Mouse (Mus musculus) bone marrow, adult 2 months (tissue): ENCODE data around the gene Klf8. TPM values are rescaled to one million over a fixed set of nuclear protein-coding genes. Genes with fewer than 3 reads are reported as not detected.
"Not testable (repeated sequence)": the region's sequence is repeated elsewhere in the genome, so short reads cannot be mapped to it uniquely, and the experiment has no call there.

ENCODE experiments used
- H3K27ac ChIP-seq: fragments of 200-500 bp; 2 replicates; pipeline ENCODE4 v1.5.1; 2012; ENCODE audit warnings: low read depth, mild to moderate bottlenecking, control low read depth, inconsistent platforms, low read length; ENCODE audit not compliant: control insufficient read depth, poor library complexity, insufficient read depth
- H3K4me1 ChIP-seq: fragments of 200-500 bp; 2 replicates; pipeline ENCODE4 v1.6.1; 2011; ENCODE audit warnings: low read length; ENCODE audit not compliant: control insufficient read depth, insufficient read depth
- H3K4me3 ChIP-seq: fragments of 200-500 bp; replicated peaks from 2 replicates; pipeline ENCODE3; 2011; ENCODE audit warnings: mild to moderate bottlenecking, low read depth, low read length, control low read depth; ENCODE audit not compliant: control insufficient read depth
- CTCF ChIP-seq: fragments of 200-500 bp; IDR thresholded peaks from 2 replicates; pipeline ENCODE4 v1.5.1; 2011; ENCODE audit warnings: low read length, control low read depth; ENCODE audit not compliant: control insufficient read depth, insufficient read depth
- POLR2A ChIP-seq: fragments of 200-500 bp; IDR thresholded peaks from 2 replicates; pipeline ENCODE4 v1.6.1; 2011; ENCODE audit warnings: low read depth, mild to moderate bottlenecking, control low read depth, low read length, borderline replicate concordance; ENCODE audit not compliant: control insufficient read depth
- WGBS: fragments of 180-500 bp; shearing (Covaris S2); methylation state at CpG from one replicate; pipeline ENCODE4 v1.1.7; 2018; 5-methylcytosine and 5-hydroxymethylcytosine counted together
- polyA plus RNA-seq: library from polyadenylated mRNA; stranded (reverse); fragments of >200 nt; gene quantifications from 2 replicates; pipeline ENCODE4 v1.2.4, GENCODE M21; 2011; ENCODE audit warnings: low replicate concordance; ENCODE audit not compliant: missing spikeins, insufficient read depth, insufficient read length

The Klf8 gene
- polyA plus RNA-seq, 1 experiment = 1.0 TPM

DNA sequence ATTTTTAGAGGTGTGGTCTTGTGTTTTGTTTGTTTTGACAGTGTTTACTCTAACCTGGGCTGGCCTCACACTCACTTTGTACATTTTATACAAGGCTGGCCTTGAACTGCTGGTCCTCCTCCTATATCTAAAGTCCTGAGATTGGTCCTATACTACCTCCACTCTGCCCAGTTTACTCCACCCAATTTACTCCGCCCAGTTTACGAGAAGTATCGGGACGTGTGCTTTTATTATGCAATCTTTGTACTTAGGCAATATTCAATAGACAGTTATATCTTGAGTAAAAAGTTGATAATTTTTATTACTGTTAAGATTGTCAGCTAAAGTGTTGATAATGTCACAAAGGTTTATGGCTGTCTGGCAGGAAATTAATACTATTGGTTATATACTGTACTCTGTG is 74.1 kb downstream of the Klf8 start:
- H3K4me1 ChIP-seq = no peaks in the 10 kb centered on the region
- no peak overlapping the region for H3K4me3 ChIP-seq
- no peak overlapping the region for H3K27ac ChIP-seq
- TF ChIP-seq CTCF = no peak
- TF ChIP-seq POLR2A = no peak
- WGBS = 70% methylated on average over 4 of the region's 4 CpGs

GRCm38 (mm10) chrX:153323105-153323504 is 85.8 kb downstream of the Klf8 start:
- TF ChIP-seq CTCF (no peak), POLR2A (no peak)
- Histone ChIP-seq H3K27ac (no peak overlapping the region), H3K4me3 (no peak overlapping the region), H3K4me1 (no peaks in the 10 kb centered on the region)
- 61% methylated on average over 3 of the region's 3 CpGs for WGBS

GRCm38 (mm10) chrX:153334140-153334539 is 96.9 kb downstream of the Klf8 start:
- H3K4me3 ChIP-seq, H3K27ac ChIP-seq: not testable (repeated sequence)
- WGBS = 64% methylated on average over 3 of the region's 3 CpGs

GRCm38 (mm10) chrX:153359331-153360215 is 122.3 kb downstream of the Klf8 start:
- H3K4me1 ChIP-seq = no peaks in the 10 kb centered on the region; the same call in 1 of the 2 replicates
- TF ChIP-seq CTCF (0 out of 2 replicates have a peak, but pooled peaks have one; percentile 7), POLR2A (no peak)
- H3K27ac ChIP-seq = peak overlapping the region; percentile 31; the same call in 1 of the 2 replicates
- peak overlapping the region; percentile 64 for H3K4me3 ChIP-seq
- WGBS = 12% methylated on average over 42 of the region's 43 CpGs

More at GRCm38 (mm10) chrX:153334140-153334539, 96.9 kb downstream of the Klf8 start:
- H3K4me1 ChIP-seq = not testable (repeated sequence)

GRCm38 (mm10) chrX:153360216-153360590 is 122.9 kb downstream of the Klf8 start:
- peak overlapping the region; percentile 64 for H3K4me3 ChIP-seq
- no peaks in the 10 kb centered on the region; the same call in 1 of the 2 replicates for H3K4me1 ChIP-seq
- WGBS = 17% methylated on average over 15 of the region's 15 CpGs
- H3K27ac ChIP-seq = peak overlapping the region; percentile 31; the same call in 1 of the 2 replicates
- TF ChIP-seq CTCF = no peak
- TF ChIP-seq POLR2A = no peak

DNA sequence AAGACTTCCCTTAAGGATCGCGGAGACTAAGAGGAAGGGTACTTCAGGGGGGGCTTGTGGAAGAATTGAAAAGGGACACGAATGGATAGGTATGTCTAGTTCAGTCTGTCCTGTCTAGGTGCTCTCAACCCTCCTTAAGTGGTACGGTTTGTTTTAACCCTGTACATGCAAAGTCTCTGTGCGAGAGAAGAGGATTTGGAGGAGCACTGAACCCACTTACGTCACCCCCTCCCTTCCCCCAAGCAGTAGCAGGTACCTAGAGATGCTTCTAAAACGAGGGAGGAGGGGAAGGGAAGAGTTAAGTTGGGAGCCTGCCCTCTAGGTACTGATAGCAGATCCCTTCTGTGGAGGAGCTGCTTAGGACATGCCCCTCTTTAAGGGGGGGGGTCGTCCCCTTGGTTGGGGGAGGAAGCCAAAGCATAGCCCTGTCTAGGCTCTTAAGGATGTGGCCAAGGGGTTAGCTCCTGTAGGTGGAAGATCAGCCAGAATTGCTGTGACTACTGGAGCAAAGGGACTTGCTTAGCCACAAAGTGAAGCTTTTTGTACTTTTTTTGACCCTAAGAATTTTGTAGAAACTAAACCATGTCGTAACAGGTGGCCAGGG is 123.5 kb downstream of the Klf8 start:
- H3K27ac ChIP-seq = no peak overlapping the region
- no peak overlapping the region for H3K4me3 ChIP-seq
- 23% methylated on average over 9 of the region's 9 CpGs for whole genome bisulfite sequencing
- H3K4me1 ChIP-seq = no peaks in the 10 kb centered on the region; the same call in 1 of the 2 replicates
- TF ChIP-seq POLR2A (no peak), CTCF (no peak)

DNA sequence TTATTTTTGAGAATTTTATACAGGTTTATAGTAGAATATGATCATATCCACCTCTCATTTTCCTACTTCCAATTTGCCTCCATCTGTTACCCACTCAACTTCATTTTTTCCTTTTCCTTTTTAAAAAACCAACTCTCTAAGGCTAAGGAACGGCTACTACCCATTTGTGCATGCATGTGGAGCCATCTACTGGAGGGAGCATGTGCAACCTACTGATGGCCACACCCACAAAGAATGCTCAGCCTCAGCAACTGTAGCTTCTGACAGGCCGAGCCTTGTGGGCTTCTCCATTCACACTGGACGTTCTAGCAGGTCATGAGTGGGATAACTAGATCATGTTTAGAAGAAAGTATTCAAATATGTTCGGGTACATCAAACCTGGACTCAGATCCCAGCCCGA is 129.5 kb downstream of the Klf8 start:
- H3K27ac ChIP-seq = no peak overlapping the region
- 31% methylated on average over 5 of the region's 5 CpGs for WGBS
- no peak overlapping the region for H3K4me3 ChIP-seq

DNA sequence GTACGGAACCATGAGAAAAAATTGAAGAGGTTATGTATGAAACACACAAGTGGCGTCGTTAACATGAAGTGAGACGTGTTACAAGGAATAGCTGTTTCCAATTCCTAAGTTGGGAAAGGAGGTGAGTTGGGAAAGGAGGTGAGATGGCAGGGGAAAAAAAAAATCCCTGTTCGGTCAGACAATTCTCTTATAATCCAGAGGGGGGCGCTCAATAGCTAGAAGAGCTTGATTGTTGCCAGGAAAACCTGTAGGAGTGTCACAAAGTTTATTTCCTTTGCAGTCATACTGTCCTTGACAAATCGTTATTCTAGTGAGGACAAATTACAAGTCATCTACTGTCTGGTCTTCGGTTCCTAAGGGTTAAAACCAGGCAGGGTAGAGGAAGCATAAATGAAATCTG is 132.5 kb downstream of the Klf8 start:
- Histone ChIP-seq H3K4me1 (no peaks in the 10 kb centered on the region), H3K4me3 (no peak overlapping the region), H3K27ac (no peak overlapping the region)
- TF ChIP-seq POLR2A = no peak
- no peak for TF ChIP-seq CTCF
- 36% methylated on average over 8 of the region's 8 CpGs for WGBS

More for the DNA sequence above, 129.5 kb downstream of the Klf8 start:
- H3K4me1 ChIP-seq = no peaks in the 10 kb centered on the region
- TF ChIP-seq POLR2A (no peak), CTCF (peak; percentile 59)

DNA sequence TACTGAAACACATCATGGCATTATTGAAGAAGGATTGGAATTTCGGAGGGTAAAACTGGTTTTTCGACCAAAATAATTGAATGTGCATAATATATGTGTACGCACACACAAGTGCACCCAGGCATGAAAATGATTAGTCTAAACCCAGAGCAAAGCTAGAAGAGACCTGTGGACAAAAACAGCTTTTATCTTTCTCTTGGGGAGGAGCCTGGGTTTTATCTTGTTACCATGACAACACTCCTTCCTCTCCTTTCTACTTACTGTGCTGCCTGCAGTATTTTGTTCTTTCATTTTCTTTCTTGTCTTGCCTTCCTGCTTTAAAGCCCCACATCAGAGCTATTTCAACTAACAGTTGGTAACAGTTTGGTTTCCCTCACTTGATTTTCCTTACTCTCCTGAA is 137.8 kb downstream of the Klf8 start:
- H3K4me3 ChIP-seq = no peak overlapping the region
- H3K4me1 ChIP-seq = no peaks in the 10 kb centered on the region
- no peak for TF ChIP-seq POLR2A
- TF ChIP-seq CTCF = no peak
- H3K27ac ChIP-seq = no peak overlapping the region
- WGBS = 85% methylated on average over 3 of the region's 3 CpGs
